Mouse (Mus musculus): Measurements from ENCODE around the gene Chrm2.

The Chrm2 gene

GRCm38 (mm10) chr6:36387612-36388400 lies at the start of gene Chrm2:
Gene Chrm2 (plus strand): TSS chr6:36388084.
- DNase-seq (ENCODE audit: extremely low read depth, low read depth, low spot score), result no peak

GRCm38 (mm10) chr6:36373983-36374382 lies 13.9 kb upstream of the Chrm2 start:
- no peak for DNase-seq (ENCODE audit: extremely low read depth, low read depth, low spot score)

GRCm38 (mm10) chr6:36377936-36378335 lies 9.9 kb upstream of the Chrm2 start:
- DNase-seq (ENCODE audit: extremely low read depth, low read depth, low spot score), result no peak

GRCm38 (mm10) chr6:36384102-36384501 lies 3.8 kb upstream of the Chrm2 start:
- DNase-seq (ENCODE audit: extremely low read depth, low read depth, low spot score), result no peak

- no peak for DNase-seq (ENCODE audit: extremely low read depth, low read depth, low spot score)
Observed at GRCm38 (mm10) chr6:36388401-36389259, 746 bp downstream of the Chrm2 start.

- DNase-seq (ENCODE audit: extremely low read depth, low read depth, low spot score), result no peak
Observed at GRCm38 (mm10) chr6:36389260-36389965, 1.5 kb downstream of the Chrm2 start.

GRCm38 (mm10) chr6:36393705-36394104 lies 5.8 kb downstream of the Chrm2 start:
- no peak for DNase-seq (ENCODE audit: extremely low read depth, low read depth, low spot score)

- no peak for DNase-seq (ENCODE audit: extremely low read depth, low read depth, low spot score)
Observed at GRCm38 (mm10) chr6:36405139-36405538, 17.3 kb downstream of the Chrm2 start.

- DNase-seq (ENCODE audit: extremely low read depth, low read depth, low spot score), result no peak
Observed at GRCm38 (mm10) chr6:36409016-36409415, 21.1 kb downstream of the Chrm2 start.

- no peak for DNase-seq (ENCODE audit: extremely low read depth, low read depth, low spot score)
Observed at GRCm38 (mm10) chr6:36410057-36410456, 22.2 kb downstream of the Chrm2 start.

GRCm38 (mm10) chr6:36419716-36420115 lies 31.8 kb downstream of the Chrm2 start:
- DNase-seq (ENCODE audit: extremely low read depth, low read depth, low spot score), result no peak

- no peak for DNase-seq (ENCODE audit: extremely low read depth, low read depth, low spot score)
Observed at GRCm38 (mm10) chr6:36437964-36438363, 50.1 kb downstream of the Chrm2 start.

GRCm38 (mm10) chr6:36439218-36439617 lies 51.3 kb downstream of the Chrm2 start:
- no peak for DNase-seq (ENCODE audit: extremely low read depth, low read depth, low spot score)

GRCm38 (mm10) chr6:36451480-36451879 lies 63.6 kb downstream of the Chrm2 start:
- DNase-seq (ENCODE audit: extremely low read depth, low read depth, low spot score), result no peak

GRCm38 (mm10) chr6:36455071-36455470 lies 67.2 kb downstream of the Chrm2 start:
- DNase-seq (ENCODE audit: extremely low read depth, low read depth, low spot score), result no peak

GRCm38 (mm10) chr6:36457015-36457414 lies 69.1 kb downstream of the Chrm2 start:
- no peak for DNase-seq (ENCODE audit: extremely low read depth, low read depth, low spot score)

- DNase-seq (ENCODE audit: extremely low read depth, low read depth, low spot score), result no peak
Observed at GRCm38 (mm10) chr6:36464008-36464407, 76.1 kb downstream of the Chrm2 start.

- DNase-seq (ENCODE audit: extremely low read depth, low read depth, low spot score), result no peak
Observed at GRCm38 (mm10) chr6:36484132-36484665, 96.3 kb downstream of the Chrm2 start.

- DNase-seq (ENCODE audit: extremely low read depth, low read depth, low spot score), result no peak
Observed at GRCm38 (mm10) chr6:36507008-36507663, 119.3 kb downstream of the Chrm2 start.

GRCm38 (mm10) chr6:36507946-36508345 lies 120.1 kb downstream of the Chrm2 start:
- no peak for DNase-seq (ENCODE audit: extremely low read depth, low read depth, low spot score)

- no peak for DNase-seq (ENCODE audit: extremely low read depth, low read depth, low spot score)
Observed at GRCm38 (mm10) chr6:36508469-36508868, 120.6 kb downstream of the Chrm2 start.
